Mouse (Mus musculus) liver, embryonic 16.5 days (tissue): ENCODE results near the gene Tmem231. TPM values are rescaled to one million over a fixed set of nuclear protein-coding genes. Genes with fewer than 3 reads are reported as not detected.

ENCODE experiments used
- ATAC-seq: fragments of 200-750 bp; cut with Nextera tagmentation; 2 replicates; pipeline ENCODE4 v1.8.0; 2017; ENCODE audit warnings: low read depth, mild to moderate bottlenecking, moderate number of reproducible peaks, moderate library complexity
- H3K27ac ChIP-seq: fragments of 300-500 bp; sonication (generic); 2 replicates; pipeline ENCODE4 v1.5.1; 2014; ENCODE audit warnings: mild to moderate bottlenecking, low read length
- H3K27me3 ChIP-seq: fragments of 300-500 bp; sonication (generic); 2 replicates; pipeline ENCODE4 v1.6.1; 2014; ENCODE audit warnings: low read depth, low read length, mixed read lengths; ENCODE audit not compliant: control insufficient read depth, insufficient read depth
- H3K36me3 ChIP-seq: fragments of 300-500 bp; sonication (generic); 2 replicates; pipeline ENCODE4 v1.6.1; 2014; ENCODE audit warnings: mild to moderate bottlenecking; ENCODE audit not compliant: control insufficient read depth, insufficient read depth
- H3K4me1 ChIP-seq: fragments of 300-500 bp; sonication (generic); 2 replicates; pipeline ENCODE4 v1.6.1; 2014; ENCODE audit warnings: low read depth, low read length, mixed read lengths; ENCODE audit not compliant: control insufficient read depth
- H3K4me2 ChIP-seq: fragments of 300-500 bp; sonication (generic); 2 replicates; pipeline ENCODE4 v1.6.1; 2014; ENCODE audit warnings: low read depth, low read length, mixed read lengths
- H3K4me3 ChIP-seq: fragments of 300-500 bp; sonication (generic); 2 replicates; pipeline ENCODE4 v1.5.1; 2014; ENCODE audit warnings: low read depth, mild to moderate bottlenecking, low read length
- H3K9ac ChIP-seq: fragments of 300-500 bp; sonication (generic); 2 replicates; pipeline ENCODE4 v1.6.1; 2014; ENCODE audit warnings: low read depth, low read length
- H3K9me3 ChIP-seq: fragments of 300-500 bp; sonication (generic); replicated peaks from 2 replicates; pipeline ENCODE4 v1.6.1; 2016; ENCODE audit warnings: low read length; ENCODE audit not compliant: control insufficient read depth
- WGBS: fragments of 180-500 bp; shearing (Covaris S2); extraction: QIAGEN DNeasy Blood & Tissue Kit; methylation state at CpG from one replicate; pipeline ENCODE4 v1.1.7; 2014; ENCODE audit not compliant: insufficient replicate concordance; 5-methylcytosine and 5-hydroxymethylcytosine counted together
- polyA plus RNA-seq: library from polyadenylated mRNA; unstranded; fragments of >200 nt; fragmentation: Nextera tagmentation; extraction: Ambion mirVana; gene quantifications from 2 replicates; pipeline ENCODE4 v1.2.1, GENCODE M21; 2015

The Tmem231 gene
- polyA plus RNA-seq, 1 experiment from 2014 or later = 1.8 TPM

DNA sequence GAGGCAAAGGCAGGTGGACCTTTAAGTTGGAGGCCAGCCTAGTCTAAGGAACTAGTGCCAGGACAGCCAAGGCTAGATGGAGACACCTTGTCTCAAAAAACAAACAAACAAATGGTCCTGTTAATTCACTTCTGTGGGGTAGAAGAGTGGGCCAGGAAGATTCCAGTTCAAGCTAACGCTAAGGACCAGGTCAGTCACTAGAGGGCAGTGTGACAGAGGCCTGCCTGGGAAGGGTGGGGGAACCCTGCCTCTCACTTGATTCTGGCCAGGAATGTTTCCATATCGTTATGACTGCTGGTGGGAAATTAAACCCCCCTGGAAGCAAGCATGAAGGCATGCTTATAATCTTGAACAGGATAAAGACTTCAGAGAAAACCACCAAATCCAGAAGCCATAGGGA, 52.1 kb downstream of the Tmem231 start:
- Histone ChIP-seq H3K4me1 (peaks cover 3% of the 10 kb centered on the region), H3K9me3 (no peaks in the 10 kb centered on the region), H3K36me3 (no peaks in the 10 kb centered on the region), H3K27ac (no peak overlapping the region), H3K27me3 (no peaks in the 10 kb centered on the region), H3K4me2 (no peak overlapping the region), H3K4me3 (no peak overlapping the region), H3K9ac (no peak overlapping the region)
- ATAC-seq = no peak
- WGBS = 2% methylated on average over 2 of the region's 2 CpGs

DNA sequence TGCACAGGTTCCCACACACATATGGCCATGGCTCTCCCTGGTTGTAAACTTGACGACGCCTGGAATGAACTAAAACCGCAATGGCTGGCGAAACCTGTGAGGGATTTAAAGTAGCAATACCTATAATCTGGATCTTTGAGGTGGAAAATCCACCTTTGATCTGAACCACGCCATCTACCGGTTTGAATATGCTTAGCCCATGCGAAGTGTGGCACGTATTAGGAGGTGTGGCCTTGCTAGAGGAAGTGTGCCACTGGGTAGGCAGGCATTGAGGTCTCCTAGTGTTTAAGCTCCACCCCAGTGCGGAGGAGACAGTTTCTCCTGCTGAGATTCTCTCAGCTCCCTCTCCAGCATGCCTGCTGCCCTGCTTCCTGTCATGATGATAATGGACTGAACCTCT, 56.0 kb downstream of the Tmem231 start:
- no peak for ATAC-seq
- WGBS = 60% methylated on average over 9 of the region's 9 CpGs
- Histone ChIP-seq H3K36me3 (no peaks in the 10 kb centered on the region), H3K9me3 (no peaks in the 10 kb centered on the region), H3K27ac (no peak overlapping the region), H3K4me1 (peaks cover 7% of the 10 kb centered on the region), H3K9ac (no peak overlapping the region), H3K4me3 (no peak overlapping the region), H3K4me2 (no peak overlapping the region), H3K27me3 (no peaks in the 10 kb centered on the region)

DNA sequence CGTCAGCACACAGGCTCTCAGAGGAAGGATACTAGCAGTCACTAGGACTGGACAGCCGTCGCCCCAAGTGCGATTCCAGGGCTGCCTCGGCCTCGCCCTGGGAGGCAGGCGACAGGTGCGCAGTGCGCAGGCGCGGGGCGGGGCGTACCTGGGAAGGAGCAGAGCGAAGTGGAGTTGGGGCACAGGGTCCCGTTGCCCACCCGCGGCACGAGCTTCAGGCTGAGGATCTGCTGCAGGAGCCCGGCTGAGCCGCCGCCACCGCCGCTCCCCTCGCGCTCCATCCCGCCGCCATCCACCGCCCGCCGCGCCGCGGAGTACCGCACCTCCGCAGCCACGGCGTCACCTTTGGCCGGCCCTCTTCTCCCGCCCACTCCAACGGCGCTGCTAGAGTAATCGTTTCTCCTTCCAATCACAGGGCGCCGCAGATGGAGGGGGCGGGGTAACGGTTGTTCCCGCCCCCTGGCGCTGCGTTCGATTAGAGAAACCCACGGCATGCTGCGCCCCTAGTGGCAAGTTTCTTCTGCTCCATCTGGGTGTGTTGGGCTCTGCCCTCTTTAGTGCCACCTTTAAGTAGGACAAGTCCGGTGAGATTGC, 57.2 kb downstream of the Tmem231 start, which contains the start of gene Tmem170:
TSS of gene Tmem170 (minus strand) at position 396 of the 594 bp plus-strand sequence.
- Histone ChIP-seq H3K9me3 (no peaks in the 10 kb centered on the region), H3K4me2 (peak within 1 kb of the TSS; percentile 98), H3K36me3 (no peaks in the 10 kb centered on the region), H3K4me1 (peaks cover 7% of the 10 kb centered on the region), H3K4me3 (peak within 1 kb of the TSS; percentile 86), H3K27ac (peak within 1 kb of the TSS; percentile 77), H3K27me3 (no peaks in the 10 kb centered on the region), H3K9ac (peak within 1 kb of the TSS; percentile 85)
- peak; percentile 98 for ATAC-seq
- WGBS = under 1% methylated on average over 49 of the region's 53 CpGs

DNA sequence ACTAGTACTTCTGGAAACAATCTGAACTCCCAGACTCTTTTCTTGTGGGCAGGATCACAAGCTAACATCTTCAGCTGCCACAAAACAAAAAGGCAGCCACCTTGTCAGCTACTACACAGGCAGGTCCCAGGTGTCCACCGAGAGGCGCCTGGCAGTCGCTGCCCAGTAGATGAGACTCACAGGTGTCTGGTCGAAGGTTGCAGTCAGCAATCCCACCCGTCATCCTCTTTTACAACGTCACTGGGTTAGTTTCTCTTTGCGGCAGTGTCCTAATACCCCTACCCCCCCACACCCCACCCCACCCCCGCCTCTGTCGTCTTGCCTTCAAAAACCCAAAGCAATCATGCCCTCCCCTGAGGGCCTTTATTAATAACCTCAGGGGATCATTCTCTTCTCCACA, 57.9 kb downstream of the Tmem231 start:
- 22% methylated on average over 9 of the region's 9 CpGs for WGBS
- no peak for ATAC-seq
- H3K9me3 ChIP-seq = no peaks in the 10 kb centered on the region
- peak overlapping the region; percentile 86 for H3K4me3 ChIP-seq
- peaks cover 7% of the 10 kb centered on the region for H3K4me1 ChIP-seq
- H3K36me3 ChIP-seq = no peaks in the 10 kb centered on the region
- H3K27ac ChIP-seq = peak overlapping the region; percentile 77
- peak overlapping the region; percentile 98 for H3K4me2 ChIP-seq
- H3K27me3 ChIP-seq = no peaks in the 10 kb centered on the region
- peak overlapping the region; percentile 85 for H3K9ac ChIP-seq

DNA sequence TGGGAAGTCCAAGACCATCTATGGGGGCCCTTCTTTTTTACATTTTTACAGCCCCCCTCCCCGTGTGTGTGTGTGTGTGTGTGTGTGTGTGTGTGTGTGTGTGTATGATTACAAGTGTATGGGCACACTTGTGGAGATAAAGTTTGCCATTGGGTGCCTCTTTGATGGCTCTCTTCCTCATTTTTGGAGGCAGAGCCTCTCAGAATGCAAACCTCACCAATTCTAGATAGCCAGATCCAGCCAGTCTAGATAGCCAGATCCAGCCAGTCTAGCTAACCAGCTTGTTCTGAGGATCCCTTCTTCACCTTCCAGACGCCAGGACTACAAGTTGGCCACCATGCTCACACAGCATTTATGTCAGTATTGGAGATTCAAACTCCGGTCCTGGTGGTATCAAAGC, 62.4 kb downstream of the Tmem231 start:
- H3K27me3 ChIP-seq = no peaks in the 10 kb centered on the region
- no peak overlapping the region for H3K4me3 ChIP-seq
- H3K36me3 ChIP-seq = no peaks in the 10 kb centered on the region
- no peak overlapping the region for H3K27ac ChIP-seq
- no peak overlapping the region for H3K4me2 ChIP-seq
- H3K4me1 ChIP-seq = peaks cover 4% of the 10 kb centered on the region
- WGBS = 57% methylated on average over 3 of the region's 3 CpGs
- H3K9me3 ChIP-seq = no peaks in the 10 kb centered on the region
- ATAC-seq = no peak
- H3K9ac ChIP-seq = no peak overlapping the region

DNA sequence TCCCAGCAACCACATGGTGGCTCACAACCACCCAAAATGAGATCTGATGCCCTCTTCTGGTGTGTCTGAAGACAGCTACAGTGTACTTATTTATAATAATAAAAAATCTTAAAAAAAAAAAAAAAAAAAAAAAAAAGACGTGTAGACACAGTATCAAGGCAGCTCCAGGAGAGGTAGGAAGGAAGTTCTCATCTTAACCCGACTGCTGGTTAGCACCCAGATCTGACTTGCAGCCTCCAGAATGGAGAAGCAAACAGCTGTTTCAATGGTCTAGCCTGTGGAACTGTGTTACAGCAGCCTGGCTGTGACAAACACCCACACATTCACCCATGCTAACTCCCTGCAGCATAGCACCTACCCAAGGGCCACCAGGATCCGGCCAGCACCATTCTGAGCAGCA, 63.3 kb downstream of the Tmem231 start:
- Histone ChIP-seq H3K36me3 (no peaks in the 10 kb centered on the region), H3K4me3 (no peak overlapping the region), H3K27ac (no peak overlapping the region), H3K4me2 (no peak overlapping the region), H3K9ac (no peak overlapping the region), H3K27me3 (no peaks in the 10 kb centered on the region), H3K9me3 (no peaks in the 10 kb centered on the region), H3K4me1 (no peaks in the 10 kb centered on the region; the same call in 1 of the 2 replicates)
- no peak for ATAC-seq
- WGBS = 65% methylated on average over 3 of the region's 3 CpGs

DNA sequence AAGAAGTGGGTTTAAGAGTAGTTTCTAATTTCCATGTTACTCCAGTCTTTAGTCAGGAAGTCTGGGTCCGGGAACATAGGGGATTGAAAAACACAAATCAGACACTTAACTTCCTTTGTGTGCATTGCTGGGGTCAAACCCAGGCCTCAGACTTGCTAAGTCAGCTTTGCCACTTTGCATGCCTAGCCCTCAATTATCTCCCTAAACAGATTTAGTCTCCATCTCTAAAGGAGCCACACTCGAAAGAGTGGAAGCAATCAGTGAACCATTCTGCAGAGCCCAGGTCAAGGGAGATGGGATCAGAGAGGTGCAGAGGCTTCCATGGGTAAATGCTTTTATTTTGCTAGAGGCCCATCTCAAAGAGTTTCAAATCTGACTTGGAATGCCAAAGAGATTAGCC, 65.0 kb downstream of the Tmem231 start:
- no peaks in the 10 kb centered on the region for H3K36me3 ChIP-seq
- no peak overlapping the region for H3K9ac ChIP-seq
- H3K4me1 ChIP-seq = no peaks in the 10 kb centered on the region
- whole genome bisulfite sequencing = 40% methylated on average over 2 of the region's 2 CpGs
- no peaks in the 10 kb centered on the region for H3K27me3 ChIP-seq
- H3K4me2 ChIP-seq = no peak overlapping the region
- H3K27ac ChIP-seq = no peak overlapping the region
- H3K4me3 ChIP-seq = no peak overlapping the region
- no peak for ATAC-seq
- H3K9me3 ChIP-seq = no peaks in the 10 kb centered on the region

DNA sequence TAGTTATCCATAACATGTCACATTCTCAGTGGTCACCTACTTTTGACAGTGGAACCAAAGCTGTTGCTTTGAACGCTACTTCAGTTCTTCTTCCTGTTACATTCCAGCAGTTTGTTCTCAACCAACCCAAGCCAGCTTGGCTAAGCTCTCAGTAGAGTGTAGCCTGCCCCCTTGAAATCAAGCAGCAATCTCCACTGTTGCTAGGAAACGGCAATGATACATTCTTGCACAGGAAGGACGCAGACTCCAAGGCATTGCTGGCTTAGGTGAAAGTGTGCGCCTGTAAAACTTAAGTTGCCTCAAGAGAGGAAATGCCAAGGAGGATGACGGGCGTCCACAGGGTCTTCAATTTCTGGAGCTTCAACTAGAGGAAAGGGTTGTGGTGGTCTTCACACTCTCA, 67.8 kb downstream of the Tmem231 start:
- no peaks in the 10 kb centered on the region for H3K27me3 ChIP-seq
- H3K4me1 ChIP-seq = no peaks in the 10 kb centered on the region
- H3K4me2 ChIP-seq = no peak overlapping the region
- no peak overlapping the region for H3K27ac ChIP-seq
- no peak for ATAC-seq
- 78% methylated on average over 6 of the region's 6 CpGs for WGBS
- H3K4me3 ChIP-seq = no peak overlapping the region
- no peaks in the 10 kb centered on the region for H3K36me3 ChIP-seq
- H3K9me3 ChIP-seq = no peaks in the 10 kb centered on the region
- no peak overlapping the region for H3K9ac ChIP-seq

DNA sequence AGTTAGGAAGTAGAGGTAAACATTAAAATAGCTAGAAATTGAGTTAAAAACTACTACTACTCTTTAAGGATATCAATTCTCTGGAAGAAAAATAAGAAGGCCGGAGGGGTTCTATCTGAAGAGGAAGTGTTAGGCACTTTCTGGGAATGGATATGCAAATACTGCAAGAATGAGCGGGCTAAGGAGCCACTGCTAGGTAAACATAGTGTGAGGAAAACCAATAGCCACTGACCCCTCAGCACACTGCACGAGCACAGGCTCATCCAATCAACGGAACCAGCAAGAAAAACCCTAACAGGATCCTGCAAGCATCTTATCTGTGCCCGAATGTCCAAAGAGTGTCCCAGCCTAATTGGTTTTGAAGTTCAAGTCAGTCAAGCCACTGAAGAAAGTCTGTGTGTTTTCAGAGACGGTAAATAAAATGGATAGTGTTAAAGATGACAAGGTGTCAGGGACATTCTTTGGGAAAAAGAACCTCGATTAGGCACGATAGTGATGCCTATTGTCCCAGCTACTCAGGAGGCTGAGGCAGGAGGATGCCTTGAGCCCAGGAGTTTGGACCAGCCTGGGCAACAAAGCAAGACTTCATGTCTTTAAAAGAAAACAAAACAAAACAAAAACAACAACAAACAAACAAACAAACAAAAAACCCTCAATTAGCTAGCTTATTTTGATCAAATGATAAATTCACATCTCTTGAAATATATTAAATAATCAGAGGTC, 68.4 kb downstream of the Tmem231 start:
- no peak overlapping the region for H3K4me2 ChIP-seq
- H3K9me3 ChIP-seq = no peaks in the 10 kb centered on the region
- no peak overlapping the region for H3K9ac ChIP-seq
- no peak overlapping the region for H3K4me3 ChIP-seq
- no peaks in the 10 kb centered on the region for H3K36me3 ChIP-seq
- no peaks in the 10 kb centered on the region for H3K27me3 ChIP-seq
- H3K4me1 ChIP-seq = no peaks in the 10 kb centered on the region
- no peak for ATAC-seq
- WGBS = 75% methylated on average over 8 of the region's 8 CpGs
- H3K27ac ChIP-seq = no peak overlapping the region
